Mouse (Mus musculus) frontal cortex, postnatal 10 days (tissue): ENCODE measurements around the gene Pisd.

ENCODE experiments used
- DNase-seq, 2 experiments: peaks; one replicate each; pipeline ENCODE4 v3.0.0; 2022; ENCODE audit warnings: low spot score in 2 of 2, mixed read lengths in 1 of 2

Pisd gene

DNA sequence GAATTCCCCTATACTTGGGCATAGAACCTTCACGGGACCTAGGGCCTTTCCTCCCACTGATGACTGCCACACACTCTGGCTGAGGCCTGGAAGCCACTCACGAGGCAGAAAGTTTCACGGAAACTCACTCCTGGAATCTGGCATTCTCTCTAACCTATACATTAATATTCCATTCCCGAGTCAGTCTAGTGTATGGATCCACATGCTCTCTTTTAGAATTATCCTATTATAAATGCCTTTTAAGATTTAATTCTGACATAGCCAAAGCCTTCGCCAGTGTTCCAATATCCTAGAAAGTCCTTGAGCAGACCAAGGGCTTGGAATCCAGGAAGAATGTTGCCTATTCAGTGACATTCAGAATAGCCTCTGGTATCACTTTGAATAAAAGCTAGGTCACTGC lies 74.0 kb downstream of the Pisd start:
- no peak for DNase-seq

DNA sequence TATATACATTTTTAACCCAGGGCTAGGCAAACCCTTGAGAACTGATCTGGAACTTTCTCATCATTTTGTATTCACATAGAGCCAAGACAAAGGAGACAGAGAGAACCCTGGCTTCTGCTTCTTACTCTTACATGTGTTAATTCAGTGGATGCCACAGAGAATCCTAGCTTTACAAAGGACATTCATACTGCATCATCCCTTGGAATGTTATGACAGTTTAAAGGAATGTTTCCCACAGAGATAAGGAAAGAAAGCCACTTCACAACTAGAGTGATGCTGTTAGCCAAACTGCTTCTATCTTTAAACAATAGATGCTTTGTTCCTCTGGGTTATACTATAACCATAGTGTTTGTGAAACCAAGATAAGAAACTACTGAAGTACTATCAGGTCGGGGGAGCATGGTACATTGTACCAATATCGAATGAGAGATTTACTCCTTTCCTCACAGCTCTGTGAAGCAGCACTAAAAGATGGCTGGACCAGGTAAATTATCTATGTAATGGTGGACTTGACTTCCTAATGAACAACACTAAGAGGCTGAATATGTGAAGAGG lies 79.1 kb downstream of the Pisd start:
- DNase-seq: no peak

DNA sequence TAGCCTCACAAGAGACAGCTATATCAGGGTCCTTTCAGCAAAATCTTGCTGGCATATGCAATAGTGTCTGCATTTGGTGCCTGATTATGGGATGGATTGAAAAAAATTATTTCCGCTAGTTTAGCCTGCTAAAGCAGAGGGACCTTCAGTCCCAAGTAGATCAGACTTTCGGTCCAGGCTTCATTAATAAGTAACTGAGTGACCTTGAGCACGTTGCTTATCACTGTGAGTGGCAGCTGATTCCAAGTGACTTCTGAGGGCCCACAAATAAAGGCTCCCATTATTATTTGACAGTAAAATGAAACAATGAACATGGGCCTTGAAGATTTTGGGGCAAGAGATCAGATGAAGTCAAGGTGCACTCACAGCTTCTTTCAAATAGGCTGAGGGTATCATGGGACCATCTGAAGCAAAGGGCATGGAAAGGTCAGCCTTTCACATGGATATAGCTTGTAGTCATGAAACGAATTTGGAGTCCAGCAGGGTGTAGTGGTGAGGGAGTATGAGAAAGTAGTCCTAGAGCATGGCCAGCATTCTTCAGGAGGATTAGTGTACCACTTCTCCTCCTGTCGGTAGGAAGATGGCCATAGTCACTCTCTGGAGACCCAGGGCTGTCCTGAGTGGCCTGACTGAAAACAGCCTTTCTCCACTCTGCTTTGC lies 88.1 kb downstream of the Pisd start:
- no peak for DNase-seq

DNA sequence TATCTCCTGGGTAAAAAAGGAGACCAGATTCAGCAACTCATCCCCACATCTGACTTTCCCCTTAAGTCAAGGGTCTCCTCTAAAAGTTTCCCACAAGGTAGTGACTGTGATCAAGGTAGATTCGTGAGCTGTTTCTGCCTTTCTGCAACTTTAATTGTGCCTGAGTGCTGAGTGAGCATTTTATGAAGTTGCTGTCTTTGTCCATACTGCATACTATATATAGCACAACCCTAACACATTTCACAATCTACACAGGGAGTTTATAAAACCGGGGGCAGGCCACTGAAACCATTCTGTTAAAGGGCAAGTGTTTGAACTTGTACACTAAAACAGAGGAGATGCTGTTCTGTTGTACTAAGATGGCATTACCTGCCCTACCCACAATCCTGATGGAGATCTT lies 92.0 kb downstream of the Pisd start:
- DNase-seq: no peak
